Mouse (Mus musculus) kidney, embryonic 14.5 days (tissue): ENCODE measurements around the gene A530016L24Rik. TPM values are rescaled to one million over a fixed set of nuclear protein-coding genes. Genes with fewer than 3 reads are reported as not detected.

Experiments used
- ATAC-seq: fragments of 200-750 bp; cut with Nextera tagmentation; 2 replicates; pipeline ENCODE4 v1.8.0; 2017; ENCODE audit warnings: moderate number of reproducible peaks, mild to moderate bottlenecking, moderate TSS enrichment, moderate library complexity; ENCODE audit not compliant: low FRiP score, low TSS enrichment
- H3K27ac ChIP-seq: fragments of 300-500 bp; sonication (generic); 2 replicates; pipeline ENCODE4 v1.5.1; 2014; ENCODE audit warnings: low read depth, mild to moderate bottlenecking, low read length, moderate library complexity, mixed read lengths
- H3K27me3 ChIP-seq: fragments of 300-500 bp; sonication (generic); 2 replicates; pipeline ENCODE4 v1.6.1; 2014; ENCODE audit warnings: mild to moderate bottlenecking, low read length; ENCODE audit not compliant: control insufficient read depth, insufficient read depth
- H3K36me3 ChIP-seq: fragments of 300-500 bp; sonication (generic); 2 replicates; pipeline ENCODE4 v1.6.1; 2014; ENCODE audit warnings: low read length, mixed read lengths; ENCODE audit not compliant: control insufficient read depth, insufficient read depth
- H3K4me1 ChIP-seq: fragments of 300-500 bp; sonication (generic); 2 replicates; pipeline ENCODE4 v1.6.1; 2014; ENCODE audit warnings: low read length, mixed read lengths; ENCODE audit not compliant: control insufficient read depth, insufficient read depth
- H3K4me2 ChIP-seq: fragments of 300-500 bp; sonication (generic); replicated peaks from 2 replicates; pipeline ENCODE4 v1.6.1; 2014; ENCODE audit warnings: low read depth, mild to moderate bottlenecking, low read length
- H3K4me3 ChIP-seq: fragments of 300-500 bp; sonication (generic); 2 replicates; pipeline ENCODE4 v1.5.1; 2014; ENCODE audit warnings: mild to moderate bottlenecking, low read length
- H3K9ac ChIP-seq: fragments of 300-500 bp; sonication (generic); 2 replicates; pipeline ENCODE4 v1.6.1; 2014; ENCODE audit warnings: low read depth, mild to moderate bottlenecking, low read length, moderate library complexity
- H3K9me3 ChIP-seq: fragments of 300-500 bp; sonication (generic); 2 replicates; pipeline ENCODE4 v1.6.1; 2016; ENCODE audit warnings: low read length; ENCODE audit not compliant: control insufficient read depth
- WGBS: fragments of 180-500 bp; shearing (Covaris S2); extraction: QIAGEN DNeasy Blood & Tissue Kit; methylation state at CpG from one replicate; pipeline ENCODE4 v1.1.7; 2014; 5-methylcytosine and 5-hydroxymethylcytosine counted together
- polyA plus RNA-seq: library from polyadenylated mRNA; unstranded; fragments of >200 nt; fragmentation: Nextera tagmentation; extraction: Ambion mirVana; gene quantifications from 2 replicates; pipeline ENCODE4 v1.2.1, GENCODE M21; 2014

The A530016L24Rik gene
- polyA plus RNA-seq, 1 experiment from 2014 or later: 0.08 TPM

- Histone ChIP-seq H3K27me3 (peaks cover 19% of the 10 kb centered on the region; the same call in 1 of the 2 replicates), H3K4me1 (no peaks in the 10 kb centered on the region; the same call in 1 of the 2 replicates), H3K4me2 (no peak overlapping the region; the same call in 1 of the 2 replicates), H3K27ac (no peak overlapping the region), H3K9ac (no peak overlapping the region), H3K4me3 (no peak overlapping the region; the same call in 1 of the 2 replicates), H3K9me3 (no peaks in the 10 kb centered on the region), H3K36me3 (no peaks in the 10 kb centered on the region)
- no peak for ATAC-seq
- 36% methylated on average over 5 of the region's 7 CpGs for WGBS
Measured at GRCm38 (mm10) chr12:112510365-112510732, 21.1 kb downstream of the A530016L24Rik start.

GRCm38 (mm10) chr12:112510733-112511372 lies 21.6 kb downstream of the A530016L24Rik start:
- H3K27me3 ChIP-seq: peaks cover 19% of the 10 kb centered on the region; the same call in 1 of the 2 replicates
- peak; percentile 86 for ATAC-seq
- no peaks in the 10 kb centered on the region for H3K9me3 ChIP-seq
- H3K9ac ChIP-seq: no peak overlapping the region
- no peak overlapping the region for H3K27ac ChIP-seq
- no peaks in the 10 kb centered on the region; the same call in 1 of the 2 replicates for H3K4me1 ChIP-seq
- peak overlapping the region; percentile 27 for H3K4me3 ChIP-seq
- peak overlapping the region; percentile 64 for H3K4me2 ChIP-seq
- no peaks in the 10 kb centered on the region for H3K36me3 ChIP-seq
- 4% methylated on average over 62 of the region's 62 CpGs for WGBS

- no peaks in the 10 kb centered on the region for H3K36me3 ChIP-seq
- H3K4me3 ChIP-seq: no peak overlapping the region
- H3K27ac ChIP-seq: no peak overlapping the region
- no peak overlapping the region for H3K9ac ChIP-seq
- H3K4me2 ChIP-seq: no peak overlapping the region
- peaks cover 7% of the 10 kb centered on the region; the same call in 1 of the 2 replicates for H3K4me1 ChIP-seq
- no peak for ATAC-seq
- peaks cover 10% of the 10 kb centered on the region; the same call in 1 of the 2 replicates for H3K27me3 ChIP-seq
- no peaks in the 10 kb centered on the region for H3K9me3 ChIP-seq
- 55% methylated on average over 3 of the region's 3 CpGs for WGBS
Measured at GRCm38 (mm10) chr12:112514897-112515296, 25.6 kb downstream of the A530016L24Rik start.

DNA sequence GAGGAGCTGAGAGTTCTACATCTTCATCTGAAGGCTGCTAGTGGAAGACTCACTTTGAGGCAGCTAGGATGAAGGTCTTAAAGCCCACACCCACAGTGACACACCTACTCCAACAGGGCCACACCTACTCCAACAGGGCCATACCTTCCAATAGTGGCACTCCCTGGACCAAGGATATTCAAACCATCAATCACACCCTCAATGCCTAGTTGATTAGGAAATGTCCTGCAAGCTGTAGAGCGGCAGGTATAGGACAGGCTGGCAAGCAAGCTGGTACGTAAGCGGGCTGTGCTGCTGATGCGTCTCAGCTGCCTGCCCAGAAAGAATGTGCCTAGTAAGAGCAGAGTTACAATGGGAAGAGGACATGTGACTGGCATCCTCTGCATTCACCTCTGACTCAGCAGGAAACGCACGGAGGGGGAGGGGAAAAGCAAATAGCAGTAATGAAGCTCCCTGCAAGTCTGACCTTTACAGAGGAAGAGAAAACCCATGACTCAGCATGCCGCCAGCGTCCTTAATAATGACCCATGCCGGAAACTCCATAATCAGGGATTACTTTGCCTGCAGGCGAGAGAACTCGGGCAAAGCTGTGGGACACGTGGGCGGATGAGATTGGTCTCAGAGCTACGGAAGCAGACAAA lies 27.6 kb downstream of the A530016L24Rik start, which contains the start of gene Tmem179:
Gene Tmem179 (minus strand): TSS at position 51 of the 641 bp plus-strand sequence.
- peak within 1 kb of the TSS; percentile 15; the same call in 1 of the 2 replicates for H3K4me2 ChIP-seq
- H3K4me1 ChIP-seq: peaks cover 7% of the 10 kb centered on the region; the same call in 1 of the 2 replicates
- no peak within 1 kb of the TSS for H3K27ac ChIP-seq
- H3K9ac ChIP-seq: no peak within 1 kb of the TSS
- peak; percentile 66 for ATAC-seq
- no peak within 1 kb of the TSS for H3K4me3 ChIP-seq
- H3K36me3 ChIP-seq: no peaks in the 10 kb centered on the region
- WGBS: 11% methylated on average over 14 of the region's 14 CpGs
- 0 out of 2 replicates have a peak, but pooled peaks cover 3% of the 10 kb centered on the region for H3K27me3 ChIP-seq
- no peaks in the 10 kb centered on the region for H3K9me3 ChIP-seq

DNA sequence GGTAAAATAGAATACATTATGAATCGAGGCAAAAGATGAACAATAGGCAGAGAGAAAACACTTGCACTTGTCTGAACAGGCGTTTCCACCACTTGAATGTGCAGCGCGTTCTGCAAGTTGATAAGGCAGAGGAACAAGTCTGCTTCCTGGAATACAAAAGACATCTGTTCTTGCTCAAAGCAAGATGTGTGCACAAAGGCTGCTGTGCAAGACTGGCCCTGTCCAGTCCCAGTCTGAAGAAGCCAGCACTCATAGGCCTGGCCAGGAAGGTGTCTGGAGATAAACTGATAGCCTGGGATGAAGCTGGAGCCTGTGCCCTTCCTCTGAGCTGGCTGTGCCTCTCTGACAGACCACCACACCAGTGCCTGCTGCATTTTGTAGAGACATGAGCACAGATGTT lies 28.9 kb downstream of the A530016L24Rik start:
- no peak for ATAC-seq
- H3K27me3 ChIP-seq: no peaks in the 10 kb centered on the region
- H3K36me3 ChIP-seq: no peaks in the 10 kb centered on the region
- H3K9me3 ChIP-seq: no peaks in the 10 kb centered on the region
- H3K27ac ChIP-seq: no peak overlapping the region
- H3K4me2 ChIP-seq: no peak overlapping the region
- no peak overlapping the region for H3K4me3 ChIP-seq
- WGBS: 60% methylated on average over 4 of the region's 4 CpGs
- H3K9ac ChIP-seq: no peak overlapping the region
- H3K4me1 ChIP-seq: peaks cover 7% of the 10 kb centered on the region; the same call in 1 of the 2 replicates

- Histone ChIP-seq H3K4me2 (no peak overlapping the region), H3K4me1 (0 out of 2 replicates have a peak, but pooled peaks cover 4% of the 10 kb centered on the region), H3K27ac (no peak overlapping the region), H3K36me3 (no peaks in the 10 kb centered on the region), H3K4me3 (no peak overlapping the region), H3K9me3 (no peaks in the 10 kb centered on the region), H3K27me3 (no peaks in the 10 kb centered on the region), H3K9ac (no peak overlapping the region)
- ATAC-seq: no peak
- 58% methylated on average over 4 of the region's 4 CpGs for WGBS
Measured at GRCm38 (mm10) chr12:112533758-112534157, 44.5 kb downstream of the A530016L24Rik start.

GRCm38 (mm10) chr12:112537233-112537632 lies 48.0 kb downstream of the A530016L24Rik start:
- H3K36me3 ChIP-seq: no peaks in the 10 kb centered on the region
- no peak for ATAC-seq
- no peaks in the 10 kb centered on the region for H3K27me3 ChIP-seq
- 0 out of 2 replicates have a peak, but pooled peaks cover 4% of the 10 kb centered on the region for H3K4me1 ChIP-seq
- no peak overlapping the region for H3K27ac ChIP-seq
- no peaks in the 10 kb centered on the region for H3K9me3 ChIP-seq
- H3K9ac ChIP-seq: no peak overlapping the region
- no peak overlapping the region for H3K4me2 ChIP-seq
- H3K4me3 ChIP-seq: no peak overlapping the region
- 81% methylated on average over 6 of the region's 6 CpGs for WGBS

GRCm38 (mm10) chr12:112538356-112538755 lies 49.1 kb downstream of the A530016L24Rik start:
- Histone ChIP-seq H3K4me3 (no peak overlapping the region), H3K4me2 (no peak overlapping the region), H3K27me3 (no peaks in the 10 kb centered on the region), H3K27ac (no peak overlapping the region), H3K36me3 (no peaks in the 10 kb centered on the region), H3K9me3 (no peaks in the 10 kb centered on the region), H3K9ac (no peak overlapping the region), H3K4me1 (no peaks in the 10 kb centered on the region)
- 82% methylated on average over 9 of the region's 9 CpGs for WGBS
- ATAC-seq: no peak

DNA sequence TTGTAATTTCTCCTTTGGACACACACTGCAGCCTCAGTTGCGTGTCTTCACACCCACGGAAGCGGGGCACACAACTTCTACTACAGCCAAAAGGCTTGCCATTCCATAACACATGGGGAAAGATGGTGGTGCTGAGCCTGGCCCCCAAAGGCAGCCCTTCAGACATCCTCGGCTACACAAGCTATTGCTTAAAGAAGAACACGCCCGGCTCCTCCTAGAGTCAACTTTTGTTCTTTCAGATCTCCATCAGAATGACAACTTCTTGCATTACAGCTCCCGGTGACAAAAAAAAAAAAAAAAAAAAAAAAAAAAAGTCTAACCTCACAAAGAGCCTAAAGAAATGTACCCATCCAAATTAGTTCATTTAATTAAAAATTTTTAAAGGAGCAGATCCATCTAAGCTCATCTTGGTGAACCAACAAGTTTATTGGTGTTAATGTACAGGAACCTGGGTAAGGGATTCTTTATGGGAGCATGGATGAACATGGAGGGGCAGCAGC lies 50.3 kb downstream of the A530016L24Rik start:
- no peak for ATAC-seq

More for the DNA sequence above, 50.3 kb downstream of the A530016L24Rik start:
- H3K9me3 ChIP-seq: no peaks in the 10 kb centered on the region
- no peak overlapping the region for H3K4me2 ChIP-seq
- no peak overlapping the region for H3K4me3 ChIP-seq
- H3K9ac ChIP-seq: no peak overlapping the region
- WGBS: 91% methylated on average over 7 of the region's 7 CpGs
- H3K4me1 ChIP-seq: no peaks in the 10 kb centered on the region
- no peak overlapping the region for H3K27ac ChIP-seq
- H3K36me3 ChIP-seq: no peaks in the 10 kb centered on the region
- H3K27me3 ChIP-seq: no peaks in the 10 kb centered on the region
